Mouse (Mus musculus): ENCODE data around the gene Gm10230. TPM values are rescaled to one million over a fixed set of nuclear protein-coding genes. Genes with fewer than 3 reads are reported as not detected.
"Not testable (repeated sequence)": the region's sequence is repeated elsewhere in the genome, so short reads cannot be mapped to it uniquely, and the experiment has no call there.

The Gm10230 gene
- not detected for total RNA-seq (2022)

DNA sequence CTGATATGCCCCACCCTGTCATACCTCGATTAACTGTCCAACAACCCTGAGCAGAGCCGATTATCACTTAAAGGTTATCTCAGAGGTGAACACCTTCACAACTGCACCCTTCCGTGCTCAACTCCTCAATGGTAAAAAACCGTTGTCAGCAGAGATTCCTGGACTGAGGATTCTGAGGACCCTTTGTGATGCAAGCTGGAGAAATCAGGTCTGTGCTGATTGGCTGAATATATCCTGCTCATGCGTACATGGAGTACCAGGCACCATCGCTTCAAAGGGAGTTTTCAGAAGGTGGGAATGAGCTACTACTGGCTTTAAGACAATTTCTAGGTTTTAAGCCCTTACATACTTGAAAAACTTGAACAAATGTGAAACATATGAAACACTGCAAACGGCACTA is at the start of gene Gm10230:
Gene Gm10230, minus strand, starts transcription at position 101 of the 400 bp plus-strand sequence.
- not testable (repeated sequence) for DNase-seq

Small RNA genes within 50 kb of the gene (microRNA-seq; reads per million reads assigned to microRNA genes)
- 0 reads per million in 2 experiments for gene Gm44452

Measured in adrenal gland, adult 8-10 months (tissue).